Comparison of ENCODE assay signal across 22 mouse cellular contexts in the genomic region with DNA sequence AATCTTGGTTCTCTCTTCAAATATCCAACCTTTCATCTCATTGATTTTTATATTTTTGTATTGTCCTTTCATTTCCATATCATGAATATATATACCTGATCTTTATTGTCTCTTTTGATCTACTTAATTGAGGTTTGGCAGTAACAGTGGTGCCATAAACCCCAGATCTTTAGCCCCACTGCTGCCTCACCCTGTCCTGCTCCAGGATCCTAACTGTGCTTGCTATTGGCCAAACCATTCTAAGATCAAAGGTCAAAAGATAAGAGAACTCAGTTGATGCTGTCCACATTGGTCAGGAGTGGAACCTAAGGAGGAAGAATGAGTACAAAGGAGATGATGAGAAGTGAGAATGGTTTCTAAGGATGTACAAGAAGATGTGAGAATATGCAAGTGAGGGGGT.
DNase-seq lines count a peak whose midpoint lies in the region; ATAC-seq and TF ChIP-seq lines count a peak whose summit lies in the region.
"Had no signal": no experiment of that assay in that cellular context is flagged by ENCODE, and none has a peak within 500 bp of the region (broad histone marks: within the 10 kb centered on the region; RNA-seq: fewer than 3 reads in every experiment).

No protein-coding gene starts in this region.

- ATAC-seq in intestine, embryonic 14.5 days (replicated peaks; ENCODE audit: low FRiP score, low TSS enrichment, low read depth), result 0 out of 2 replicates have a peak, but pooled peaks have one; percentile 32
- ATAC-seq in intestine, embryonic 15.5 days, result peak; percentile 86
- peak; percentile 84 for ATAC-seq in intestine, embryonic 16.5 days
- 0 out of 2 replicates have a peak, but pooled peaks have one; percentile 51 for ATAC-seq in intestine, postnatal 0 days
- no peak for ATAC-seq in monocyte, adult 5-6 weeks (replicated peaks; ENCODE audit: insufficient number of reproducible peaks, low FRiP score, low TSS enrichment, poor library complexity, severe bottlenecking)
- no peak for ATAC-seq in CD4-positive, CD25-positive, alpha-beta regulatory T cell, adult 4 months
- no peak for ATAC-seq in hindbrain, embryonic 14.5 days (ENCODE audit: low FRiP score)
- ATAC-seq: activated CD4-positive, CD25-positive, alpha-beta regulatory T cell, adult 4 months; Patski had no signal

- no peak overlapping the region for H3K4me2 ChIP-seq in intestine, embryonic 14.5 days (ENCODE audit: low read length)
- H3K4me2 ChIP-seq in intestine, embryonic 15.5 days (replicated peaks), result no peak overlapping the region
- H3K4me2 ChIP-seq in intestine, embryonic 16.5 days (ENCODE audit: low read depth, low read length), result no peak overlapping the region
- no peak overlapping the region for H3K4me2 ChIP-seq in intestine, postnatal 0 days (replicated peaks; ENCODE audit: low read depth)
- H3K4me2 ChIP-seq in hindbrain, embryonic 14.5 days (replicated peaks), result no peak overlapping the region

- H3K4me1 ChIP-seq in intestine, embryonic 14.5 days (replicated peaks; ENCODE audit: control insufficient read depth, insufficient read depth, low read length), result no peaks in the 10 kb centered on the region
- H3K4me1 ChIP-seq in intestine, embryonic 15.5 days (replicated peaks), result no peaks in the 10 kb centered on the region
- H3K4me1 ChIP-seq in intestine, embryonic 16.5 days (ENCODE audit: control insufficient read depth, insufficient read depth, low read length), result no peaks in the 10 kb centered on the region
- H3K4me1 ChIP-seq in intestine, postnatal 0 days (replicated peaks; ENCODE audit: control insufficient read depth, insufficient read depth, low read length), result no peaks in the 10 kb centered on the region
- H3K4me1 ChIP-seq in hindbrain, embryonic 14.5 days (replicated peaks; ENCODE audit: control insufficient read depth, insufficient read depth, low read length), result no peaks in the 10 kb centered on the region; the same call in 1 of the 2 replicates

- no peaks in the 10 kb centered on the region for H3K36me3 ChIP-seq in intestine, embryonic 14.5 days (ENCODE audit: control insufficient read depth, insufficient read depth, low read length)
- no peaks in the 10 kb centered on the region for H3K36me3 ChIP-seq in intestine, embryonic 15.5 days
- no peaks in the 10 kb centered on the region for H3K36me3 ChIP-seq in intestine, embryonic 16.5 days (ENCODE audit: control insufficient read depth, insufficient read depth, low read length)
- H3K36me3 ChIP-seq in intestine, postnatal 0 days (ENCODE audit: control insufficient read depth, insufficient read depth), result no peaks in the 10 kb centered on the region
- no peaks in the 10 kb centered on the region for H3K36me3 ChIP-seq in hindbrain, embryonic 14.5 days (replicated peaks; ENCODE audit: control insufficient read depth, insufficient read depth)
- H3K36me3 ChIP-seq: G1E had no signal

- no peak overlapping the region for H3K9ac ChIP-seq in intestine, embryonic 14.5 days (ENCODE audit: low read length)
- H3K9ac ChIP-seq in intestine, embryonic 15.5 days, result no peak overlapping the region
- no peak overlapping the region for H3K9ac ChIP-seq in intestine, embryonic 16.5 days (ENCODE audit: low read depth, low read length)
- H3K9ac ChIP-seq in intestine, postnatal 0 days (ENCODE audit: low read depth, low read length), result no peak overlapping the region
- H3K9ac ChIP-seq in hindbrain, embryonic 14.5 days, result no peak overlapping the region

- TF ChIP-seq CTCF in intestine, postnatal 0 days (IDR thresholded peaks at IDR 0.05; ENCODE audit: low read depth), result no peak

- DNase-seq in intestine, embryonic 14.5 days (ENCODE audit: low spot score), result no peak
- DNase-seq in adrenal gland, adult 2 months, result no peak
- DNase-seq in hindbrain, embryonic 14.5 days (ENCODE audit: low spot score), result no peak
- DNase-seq: adrenal gland, adult 8-10 months; adrenal gland, postnatal 10 days; adrenal gland, postnatal 14 days; adrenal gland, postnatal 25 days; adrenal gland, postnatal 36 days; B cell, adult 2 months; cerebellum, adult 11 months; cerebellum, adult 11-12 months; cerebellum, adult 18-20 months; cerebellum, adult 2 months had no signal

- H3K9me3 ChIP-seq in intestine, embryonic 14.5 days (ENCODE audit: control insufficient read depth, low read length), result no peaks in the 10 kb centered on the region
- no peaks in the 10 kb centered on the region for H3K9me3 ChIP-seq in intestine, embryonic 15.5 days
- H3K9me3 ChIP-seq in intestine, embryonic 16.5 days (ENCODE audit: control insufficient read depth, low read length), result no peaks in the 10 kb centered on the region
- no peaks in the 10 kb centered on the region for H3K9me3 ChIP-seq in intestine, postnatal 0 days (ENCODE audit: control insufficient read depth)
- H3K9me3 ChIP-seq in hindbrain, embryonic 14.5 days (ENCODE audit: control insufficient read depth, low read length), result no peaks in the 10 kb centered on the region

- no peak overlapping the region for H3K27ac ChIP-seq in intestine, embryonic 14.5 days (ENCODE audit: low read depth)
- H3K27ac ChIP-seq in intestine, embryonic 15.5 days, result no peak overlapping the region
- no peak overlapping the region for H3K27ac ChIP-seq in intestine, embryonic 16.5 days (ENCODE audit: low read length)
- no peak overlapping the region for H3K27ac ChIP-seq in intestine, postnatal 0 days (ENCODE audit: low read depth, low read length)
- no peak overlapping the region for H3K27ac ChIP-seq in hindbrain, embryonic 14.5 days

- H3K4me3 ChIP-seq in intestine, embryonic 14.5 days (ENCODE audit: low read depth, low read length), result no peak overlapping the region
- no peak overlapping the region for H3K4me3 ChIP-seq in intestine, embryonic 15.5 days (replicated peaks)
- no peak overlapping the region for H3K4me3 ChIP-seq in intestine, embryonic 16.5 days (ENCODE audit: low read length)
- no peak overlapping the region for H3K4me3 ChIP-seq in intestine, postnatal 0 days (ENCODE audit: low read depth, low read length)
- no peak overlapping the region for H3K4me3 ChIP-seq in hindbrain, embryonic 14.5 days (replicated peaks; ENCODE audit: low read length)

- no peaks in the 10 kb centered on the region for H3K27me3 ChIP-seq in intestine, embryonic 14.5 days (replicated peaks; ENCODE audit: control insufficient read depth, insufficient read depth, low read length)
- H3K27me3 ChIP-seq in intestine, embryonic 15.5 days (replicated peaks), result no peaks in the 10 kb centered on the region
- H3K27me3 ChIP-seq in intestine, embryonic 16.5 days (replicated peaks; ENCODE audit: control insufficient read depth, insufficient read depth, low read length), result no peaks in the 10 kb centered on the region
- no peaks in the 10 kb centered on the region for H3K27me3 ChIP-seq in intestine, postnatal 0 days (replicated peaks; ENCODE audit: control insufficient read depth, insufficient read depth, low read length)
- no peaks in the 10 kb centered on the region for H3K27me3 ChIP-seq in hindbrain, embryonic 14.5 days (ENCODE audit: control insufficient read depth, insufficient read depth, low read length)
- H3K27me3 ChIP-seq: CH12.LX, Patski had no signal

Comparison
In these comparisons a context has a peak if more than half of its experiments do, and no peak if none do; other contexts are left out.
1. ATAC-seq: peak in intestine, embryonic 14.5 days (single experiment), intestine, embryonic 15.5 days (single experiment), intestine, embryonic 16.5 days (single experiment) and intestine, postnatal 0 days (single experiment); none in monocyte, adult 5-6 weeks (single experiment), CD4-positive, CD25-positive, alpha-beta regulatory T cell, adult 4 months (single experiment) and hindbrain, embryonic 14.5 days (single experiment).